Mouse (Mus musculus): ENCODE measurements around the gene Nufip1.

Nufip1 gene

GRCm38 (mm10) chr14:76153003-76153675 is 42.4 kb downstream of the Nufip1 start:
- no peak for TF ChIP-seq GATA4 (IDR thresholded peaks at IDR 0.05; ENCODE audit: insufficient replicate concordance, low read length)

GRCm38 (mm10) chr14:76153828-76154227 is 43.1 kb downstream of the Nufip1 start:
- no peak for TF ChIP-seq GATA4 (IDR thresholded peaks at IDR 0.05; ENCODE audit: insufficient replicate concordance, low read length)

DNA sequence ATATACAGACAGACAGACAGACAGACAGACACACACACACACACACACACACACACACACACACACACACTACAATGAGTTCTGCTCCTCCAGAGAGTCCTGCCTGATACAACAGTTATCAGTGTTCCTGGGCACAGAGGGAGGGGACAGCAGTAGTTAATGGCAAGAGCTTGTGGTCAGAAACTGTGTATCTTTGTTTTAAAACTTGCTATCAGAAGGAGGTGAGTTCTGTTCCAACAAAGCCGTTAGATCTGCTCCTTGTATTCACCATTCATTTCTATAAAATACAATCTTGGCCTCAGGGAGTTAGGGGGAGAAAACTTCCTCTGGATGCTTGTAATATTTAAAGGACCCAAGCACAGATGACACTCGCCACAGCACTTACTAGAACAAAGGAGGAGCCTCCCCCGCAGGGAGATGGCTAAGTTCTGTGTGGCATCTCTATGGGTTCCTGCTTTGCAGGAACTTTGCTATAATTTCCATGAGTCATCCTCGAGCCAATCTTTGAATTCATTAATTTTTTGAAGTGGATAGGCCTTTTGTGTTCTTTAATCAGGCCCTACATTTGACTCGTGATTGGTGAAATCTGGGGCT is 47.6 kb downstream of the Nufip1 start:
- TF ChIP-seq GATA4 (IDR thresholded peaks at IDR 0.05; ENCODE audit: insufficient replicate concordance, low read length) = no peak

- no peak for TF ChIP-seq GATA4 (IDR thresholded peaks at IDR 0.05; ENCODE audit: insufficient replicate concordance, low read length)
Observed at GRCm38 (mm10) chr14:76164236-76164635, 53.5 kb downstream of the Nufip1 start.

GRCm38 (mm10) chr14:76164904-76165755 is 54.4 kb downstream of the Nufip1 start:
- no peak for TF ChIP-seq GATA4 (IDR thresholded peaks at IDR 0.05; ENCODE audit: insufficient replicate concordance, low read length)

- TF ChIP-seq GATA4 (IDR thresholded peaks at IDR 0.05; ENCODE audit: insufficient replicate concordance, low read length) = no peak
Observed at GRCm38 (mm10) chr14:76169876-76170466, 59.3 kb downstream of the Nufip1 start.

- TF ChIP-seq GATA4 (IDR thresholded peaks at IDR 0.05; ENCODE audit: insufficient replicate concordance, low read length) = no peak
Observed at GRCm38 (mm10) chr14:76171285-76171684, 60.6 kb downstream of the Nufip1 start.

- TF ChIP-seq GATA4 (IDR thresholded peaks at IDR 0.05; ENCODE audit: insufficient replicate concordance, low read length) = no peak
Observed at GRCm38 (mm10) chr14:76174328-76174727, 63.6 kb downstream of the Nufip1 start.

- no peak for TF ChIP-seq GATA4 (IDR thresholded peaks at IDR 0.05; ENCODE audit: insufficient replicate concordance, low read length)
Observed at GRCm38 (mm10) chr14:76175808-76176207, 65.1 kb downstream of the Nufip1 start.

DNA sequence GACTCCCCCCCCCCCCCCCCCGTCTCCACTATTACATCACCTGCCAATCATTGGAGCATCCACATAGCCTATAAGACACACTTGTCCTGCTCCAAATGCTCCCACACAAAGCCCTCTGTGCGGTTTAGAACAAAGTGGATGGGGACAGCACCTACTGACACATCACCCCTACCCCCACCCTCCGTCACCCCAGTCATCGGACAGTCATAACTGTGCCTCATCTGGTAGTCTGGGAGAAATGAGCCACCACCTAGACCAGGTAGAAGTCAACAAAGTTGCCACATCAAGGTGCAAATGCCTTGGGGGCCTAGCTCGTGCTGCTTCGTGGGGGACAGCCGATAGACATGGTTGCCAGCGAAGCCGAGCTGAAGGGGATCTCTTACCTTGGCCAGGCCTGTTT is 66.5 kb downstream of the Nufip1 start:
- no peak for TF ChIP-seq GATA4 (IDR thresholded peaks at IDR 0.05; ENCODE audit: insufficient replicate concordance, low read length)

DNA sequence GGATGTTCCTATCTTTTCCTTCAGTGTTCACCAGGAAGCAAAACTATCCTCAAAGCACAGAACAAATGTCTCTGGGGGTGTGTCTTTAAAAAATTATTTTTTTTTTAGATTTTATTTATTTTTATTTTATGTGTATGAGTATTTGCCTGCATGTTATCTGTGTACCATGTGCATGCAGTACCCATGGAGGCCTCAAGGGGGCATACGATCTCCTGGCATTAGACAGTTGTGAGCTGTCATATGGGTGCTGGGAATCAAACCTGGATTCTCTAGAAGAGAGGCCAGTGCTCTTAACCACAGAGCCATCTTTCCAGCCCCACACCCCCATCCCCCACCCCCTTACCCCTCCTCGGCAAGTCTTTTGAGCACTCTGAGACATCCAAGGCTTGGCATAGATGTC is 67.8 kb downstream of the Nufip1 start:
- no peak for TF ChIP-seq GATA4 (IDR thresholded peaks at IDR 0.05; ENCODE audit: insufficient replicate concordance, low read length)

DNA sequence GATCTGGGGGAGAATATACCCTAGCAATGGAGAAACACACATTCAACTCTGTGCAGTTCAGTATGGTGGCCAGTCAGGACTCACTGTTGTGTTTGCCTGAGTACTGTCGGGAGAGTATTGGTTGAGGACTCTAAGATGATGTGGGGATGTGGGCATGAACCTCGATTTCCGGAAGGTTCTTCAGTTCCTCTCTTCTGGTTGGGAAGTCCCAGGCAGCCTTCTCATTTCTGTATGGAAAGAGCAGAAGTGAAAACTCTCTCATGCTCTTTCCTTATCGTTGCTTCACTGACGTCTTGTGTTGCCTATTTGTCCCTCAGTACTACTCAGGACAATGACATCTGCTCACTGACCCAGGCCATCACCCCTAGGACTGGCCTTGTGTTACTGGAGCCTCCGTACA is 68.7 kb downstream of the Nufip1 start:
- TF ChIP-seq GATA4 (IDR thresholded peaks at IDR 0.05; ENCODE audit: insufficient replicate concordance, low read length) = no peak

DNA sequence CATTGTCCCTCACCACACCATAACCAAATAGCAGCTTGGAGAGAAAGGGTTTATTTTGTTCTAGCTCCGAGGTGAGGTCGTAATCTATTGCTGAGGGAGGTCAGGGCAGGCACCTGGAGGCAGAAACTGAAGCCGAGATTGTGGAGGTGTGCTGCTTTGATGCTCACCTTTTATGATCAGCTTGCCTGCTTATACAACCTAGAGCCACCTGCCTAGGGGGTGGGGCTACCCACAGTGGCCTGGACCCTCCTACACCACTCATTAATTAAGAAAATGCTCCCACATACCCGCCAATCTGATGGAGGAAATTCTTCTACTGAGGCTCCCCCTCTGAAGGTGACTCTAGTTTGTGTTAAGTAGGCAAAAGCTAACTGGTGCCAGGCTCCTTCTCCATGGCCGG is 74.7 kb downstream of the Nufip1 start:
- no peak for TF ChIP-seq GATA4 (IDR thresholded peaks at IDR 0.05; ENCODE audit: insufficient replicate concordance, low read length)

DNA sequence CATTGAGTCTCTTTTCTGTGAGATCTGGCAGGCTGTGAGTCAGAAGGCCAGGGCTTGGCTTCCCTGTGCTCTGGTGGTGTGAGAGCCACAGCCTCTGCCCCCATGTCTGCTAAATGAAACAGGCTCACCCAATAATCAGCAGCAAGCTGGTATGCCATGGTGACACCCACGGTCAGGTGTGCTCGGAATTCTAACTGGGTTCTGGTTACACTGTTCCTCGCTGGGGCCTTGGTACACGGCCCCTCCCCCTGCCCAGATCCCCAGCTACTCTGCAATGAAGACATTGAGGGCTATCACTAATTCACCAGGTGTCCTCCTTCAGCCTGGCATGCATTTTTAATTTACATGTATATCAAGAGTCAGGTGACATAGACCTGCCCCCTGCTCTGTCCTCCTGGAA is 75.6 kb downstream of the Nufip1 start:
- no peak for TF ChIP-seq GATA4 (IDR thresholded peaks at IDR 0.05; ENCODE audit: insufficient replicate concordance, low read length)

All from liver, adult (tissue).